Mouse (Mus musculus): ENCODE results near the gene Ifnl3. TPM values are rescaled to one million over a fixed set of nuclear protein-coding genes. Genes with fewer than 3 reads are reported as not detected.
"Not testable (repeated sequence)": the region's sequence is repeated elsewhere in the genome, so short reads cannot be mapped to it uniquely, and the experiment has no call there.

Ifnl3 gene
- polyA plus RNA-seq (2012; ENCODE audit: insufficient read depth, insufficient read length, missing spikeins): not detected in 2 replicates

- H3K4me3 ChIP-seq (ENCODE audit: insufficient read depth, low read length); H3K27ac ChIP-seq (ENCODE audit: insufficient read depth, low read depth, low read length); H3K4me1 ChIP-seq (ENCODE audit: control insufficient read depth, insufficient read depth, low read length): not testable (repeated sequence)
Measured at GRCm38 (mm10) chr7:28522536-28522935, at the start of gene Ifnl3. Ifnl3 (plus strand) TSS chr7:28522836.

GRCm38 (mm10) chr7:28476191-28476590 is 46.4 kb upstream of the Ifnl3 start:
- Histone ChIP-seq H3K27ac (ENCODE audit: insufficient read depth, low read depth, low read length) (no peak overlapping the region), H3K4me1 (ENCODE audit: control insufficient read depth, insufficient read depth, low read length) (peaks cover 12% of the 10 kb centered on the region), H3K4me3 (ENCODE audit: insufficient read depth, low read length) (no peak overlapping the region)
- TF ChIP-seq POLR2A (IDR thresholded peaks at IDR 0.05; ENCODE audit: borderline replicate concordance, low read depth, low read length) (no peak), CTCF (IDR thresholded peaks at IDR 0.05; ENCODE audit: low read depth, low read length) (no peak)

- Histone ChIP-seq H3K4me1 (ENCODE audit: control insufficient read depth, insufficient read depth, low read length) (peaks cover 6% of the 10 kb centered on the region), H3K4me3 (ENCODE audit: insufficient read depth, low read length) (no peak overlapping the region), H3K27ac (ENCODE audit: insufficient read depth, low read depth, low read length) (no peak overlapping the region)
- TF ChIP-seq CTCF (IDR thresholded peaks at IDR 0.05; ENCODE audit: low read depth, low read length): no peak
- no peak for TF ChIP-seq POLR2A (IDR thresholded peaks at IDR 0.05; ENCODE audit: borderline replicate concordance, low read depth, low read length)
Measured at GRCm38 (mm10) chr7:28477363-28477762, 45.3 kb upstream of the Ifnl3 start.

GRCm38 (mm10) chr7:28478854-28479253 is 43.8 kb upstream of the Ifnl3 start:
- H3K27ac ChIP-seq (ENCODE audit: insufficient read depth, low read depth, low read length): no peak overlapping the region
- H3K4me3 ChIP-seq (ENCODE audit: insufficient read depth, low read length): no peak overlapping the region
- TF ChIP-seq POLR2A (IDR thresholded peaks at IDR 0.05; ENCODE audit: borderline replicate concordance, low read depth, low read length): no peak
- no peak for TF ChIP-seq CTCF (IDR thresholded peaks at IDR 0.05; ENCODE audit: low read depth, low read length)
- peaks cover 6% of the 10 kb centered on the region for H3K4me1 ChIP-seq (ENCODE audit: control insufficient read depth, insufficient read depth, low read length)

GRCm38 (mm10) chr7:28482854-28483253 is 39.8 kb upstream of the Ifnl3 start:
- Histone ChIP-seq H3K4me1 (ENCODE audit: control insufficient read depth, insufficient read depth, low read length) (peaks cover 6% of the 10 kb centered on the region), H3K4me3 (ENCODE audit: insufficient read depth, low read length) (no peak overlapping the region), H3K27ac (ENCODE audit: insufficient read depth, low read depth, low read length) (no peak overlapping the region)
- TF ChIP-seq CTCF (IDR thresholded peaks at IDR 0.05; ENCODE audit: low read depth, low read length) (no peak), POLR2A (IDR thresholded peaks at IDR 0.05; ENCODE audit: borderline replicate concordance, low read depth, low read length) (no peak)

DNA sequence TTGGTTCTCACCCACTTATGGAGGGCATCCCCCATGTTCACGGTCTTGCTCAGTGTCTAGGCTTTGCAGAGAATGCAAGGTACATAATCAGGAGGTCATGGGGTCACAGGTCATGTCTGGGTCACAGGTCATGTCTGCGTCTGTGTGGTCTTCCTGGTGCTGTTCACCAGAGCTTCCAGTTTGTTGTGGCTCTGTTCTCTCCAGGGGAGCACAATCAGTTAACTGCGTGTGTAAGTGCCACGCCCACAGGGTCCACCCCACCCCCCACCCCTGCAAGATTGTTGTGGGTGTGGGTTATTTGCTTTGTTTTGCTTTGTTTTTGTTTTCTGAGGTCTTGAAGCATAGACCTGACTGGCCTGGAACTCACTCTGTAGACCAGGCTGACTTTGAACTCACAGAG is 38.4 kb upstream of the Ifnl3 start:
- H3K4me1 ChIP-seq (ENCODE audit: control insufficient read depth, insufficient read depth, low read length): peaks cover under 1% of the 10 kb centered on the region
- H3K27ac ChIP-seq (ENCODE audit: insufficient read depth, low read depth, low read length): no peak overlapping the region
- TF ChIP-seq POLR2A (IDR thresholded peaks at IDR 0.05; ENCODE audit: borderline replicate concordance, low read depth, low read length): no peak
- no peak for TF ChIP-seq CTCF (IDR thresholded peaks at IDR 0.05; ENCODE audit: low read depth, low read length)
- H3K4me3 ChIP-seq (ENCODE audit: insufficient read depth, low read length): no peak overlapping the region

GRCm38 (mm10) chr7:28488030-28488491 is 34.6 kb upstream of the Ifnl3 start:
- Histone ChIP-seq H3K4me3 (ENCODE audit: insufficient read depth, low read length) (no peak overlapping the region), H3K27ac (ENCODE audit: insufficient read depth, low read depth, low read length) (no peak overlapping the region), H3K4me1 (ENCODE audit: control insufficient read depth, insufficient read depth, low read length) (no peaks in the 10 kb centered on the region)
- TF ChIP-seq CTCF (IDR thresholded peaks at IDR 0.05; ENCODE audit: low read depth, low read length) (no peak), POLR2A (IDR thresholded peaks at IDR 0.05; ENCODE audit: borderline replicate concordance, low read depth, low read length) (no peak)

GRCm38 (mm10) chr7:28490410-28490809 is 32.2 kb upstream of the Ifnl3 start:
- Histone ChIP-seq H3K27ac (ENCODE audit: insufficient read depth, low read depth, low read length) (no peak overlapping the region), H3K4me1 (ENCODE audit: control insufficient read depth, insufficient read depth, low read length) (no peaks in the 10 kb centered on the region), H3K4me3 (ENCODE audit: insufficient read depth, low read length) (no peak overlapping the region)
- TF ChIP-seq POLR2A (IDR thresholded peaks at IDR 0.05; ENCODE audit: borderline replicate concordance, low read depth, low read length) (no peak), CTCF (IDR thresholded peaks at IDR 0.05; ENCODE audit: low read depth, low read length) (0 out of 2 replicates have a peak, but pooled peaks have one; percentile 18)

DNA sequence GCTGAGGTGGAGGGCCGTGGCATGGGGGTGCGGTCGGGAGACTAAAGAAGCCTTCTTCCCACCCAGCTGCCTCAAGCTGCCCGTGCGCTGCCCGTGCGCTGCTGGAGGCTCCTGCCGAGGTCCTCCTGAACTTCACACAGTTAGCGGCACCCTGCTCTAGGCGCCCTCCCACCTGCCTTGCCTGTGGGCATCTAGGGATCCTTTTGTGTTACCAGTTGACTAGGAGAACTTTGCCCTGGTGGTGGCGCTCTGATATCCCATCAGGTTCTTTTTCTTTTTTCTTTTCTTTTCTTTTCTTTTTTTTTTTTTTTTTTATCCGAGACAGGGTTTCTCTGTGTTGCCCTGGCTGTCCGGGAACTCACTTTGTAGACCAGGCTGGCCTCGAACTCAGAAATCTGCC is 31.7 kb upstream of the Ifnl3 start:
- TF ChIP-seq POLR2A (IDR thresholded peaks at IDR 0.05; ENCODE audit: borderline replicate concordance, low read depth, low read length): no peak
- no peaks in the 10 kb centered on the region for H3K4me1 ChIP-seq (ENCODE audit: control insufficient read depth, insufficient read depth, low read length)
- H3K27ac ChIP-seq (ENCODE audit: insufficient read depth, low read depth, low read length): no peak overlapping the region
- H3K4me3 ChIP-seq (ENCODE audit: insufficient read depth, low read length): no peak overlapping the region

GRCm38 (mm10) chr7:28492310-28492709 is 30.3 kb upstream of the Ifnl3 start:
- TF ChIP-seq CTCF (IDR thresholded peaks at IDR 0.05; ENCODE audit: low read depth, low read length): no peak
- TF ChIP-seq POLR2A (IDR thresholded peaks at IDR 0.05; ENCODE audit: borderline replicate concordance, low read depth, low read length): no peak
- Histone ChIP-seq H3K4me3 (ENCODE audit: insufficient read depth, low read length) (no peak overlapping the region), H3K4me1 (ENCODE audit: control insufficient read depth, insufficient read depth, low read length) (no peaks in the 10 kb centered on the region), H3K27ac (ENCODE audit: insufficient read depth, low read depth, low read length) (no peak overlapping the region)

- H3K4me3 ChIP-seq (ENCODE audit: insufficient read depth, low read length): no peak overlapping the region
- TF ChIP-seq CTCF (IDR thresholded peaks at IDR 0.05; ENCODE audit: low read depth, low read length) (no peak), POLR2A (IDR thresholded peaks at IDR 0.05; ENCODE audit: borderline replicate concordance, low read depth, low read length) (no peak)
- H3K27ac ChIP-seq (ENCODE audit: insufficient read depth, low read depth, low read length): no peak overlapping the region
- no peaks in the 10 kb centered on the region for H3K4me1 ChIP-seq (ENCODE audit: control insufficient read depth, insufficient read depth, low read length)
Measured at GRCm38 (mm10) chr7:28495426-28495825, 27.2 kb upstream of the Ifnl3 start.

Data from bone marrow macrophage, adult 2 months (primary cell).